ENCODE assay signal across 8 mouse cellular contexts in genomic region chr12:117447223-117447622, GRCm38 (mm10).
DNase-seq lines count a peak whose midpoint lies in the region; ATAC-seq lines count a peak whose summit lies in the region.

No protein-coding gene starts in this region.

- 23% methylated on average over 10 of the region's 10 CpGs for WGBS in midbrain, embryonic 13.5 days

- peak; percentile 79 for ATAC-seq in CD4-positive, CD25-positive, alpha-beta regulatory T cell, adult 4 months
- peak; percentile 40; the same call in 1 of the 2 replicates for ATAC-seq in midbrain, embryonic 13.5 days
- ATAC-seq in cerebellum, adult (ENCODE audit: insufficient number of reproducible peaks, low FRiP score, low TSS enrichment), result no peak

- no peaks in the 10 kb centered on the region for H3K9me3 ChIP-seq in midbrain, embryonic 13.5 days

- peaks cover 8% of the 10 kb centered on the region; the same call in 1 of the 2 replicates for H3K4me1 ChIP-seq in midbrain, embryonic 13.5 days (replicated peaks)

- H3K27me3 ChIP-seq in midbrain, embryonic 13.5 days, result no peaks in the 10 kb centered on the region

- peak overlapping the region; percentile 35; the same call in 1 of the 2 replicates for H3K4me2 ChIP-seq in midbrain, embryonic 13.5 days (replicated peaks)

- H3K27ac ChIP-seq in midbrain, embryonic 13.5 days, result no peak overlapping the region

- DNase-seq in embryo, embryonic 11 days, result peak; percentile 59
- peak; percentile 22 for DNase-seq in heart, postnatal 4 days
- peak; percentile 41 to 66 for DNase-seq in kidney, postnatal 4 days
- peak; percentile 79 for DNase-seq in thymus, postnatal 14 days
- no peak for DNase-seq in urinary bladder, postnatal 25 days (ENCODE audit: low spot score)

- H3K36me3 ChIP-seq in midbrain, embryonic 13.5 days, result no peaks in the 10 kb centered on the region

- H3K9ac ChIP-seq in midbrain, embryonic 13.5 days (replicated peaks), result no peak overlapping the region

- no peak overlapping the region for H3K4me3 ChIP-seq in midbrain, embryonic 13.5 days (replicated peaks)
